ENCODE assay signal across 8 mouse cellular contexts in genomic region chr10:4709915-4710314, GRCm38 (mm10).
DNase-seq lines count a peak whose midpoint lies in the region; ATAC-seq and TF ChIP-seq lines count a peak whose summit lies in the region.

No protein-coding gene starts in this region.

- TF ChIP-seq POLR2A in heart, adult 2 months (IDR thresholded peaks at IDR 0.05; ENCODE audit: insufficient read depth, low read depth, low read length), result no peak

- no peak for TF ChIP-seq CTCF in heart, adult 2 months (IDR thresholded peaks at IDR 0.05)

- no peaks in the 10 kb centered on the region for H3K79me2 ChIP-seq in heart, adult 2 months (replicated peaks; ENCODE audit: control insufficient read depth, insufficient read depth, low read length)

- no peak overlapping the region for H3K9ac ChIP-seq in heart, adult 2 months (ENCODE audit: low read depth, low read length)
- H3K9ac ChIP-seq in embryonic facial prominence, embryonic 12.5 days, result no peak overlapping the region

- DNase-seq in heart, adult 2 months, result peak; percentile 17 to 39
- no peak for DNase-seq in heart, adult 8-10 months (ENCODE audit: low spot score)
- peak; percentile 25 to 33 for DNase-seq in heart, postnatal 10 days
- peak; percentile 38 to 57 for DNase-seq in kidney, postnatal 4 days
- DNase-seq in lung, postnatal 14 days, result peak; percentile 8
- peak; percentile 66 for DNase-seq in retina, postnatal 1 day
- DNase-seq in thymus, postnatal 36 days, result no peak

- peak overlapping the region; percentile 29; the same call in 1 of the 2 replicates for H3K4me3 ChIP-seq in heart, adult 2 months
- peak overlapping the region; percentile 27; the same call in 1 of the 2 replicates for H3K4me3 ChIP-seq in embryonic facial prominence, embryonic 12.5 days

- H3K4me1 ChIP-seq in heart, adult 2 months (ENCODE audit: control insufficient read depth, insufficient read depth, low read length), result no peaks in the 10 kb centered on the region
- H3K4me1 ChIP-seq in embryonic facial prominence, embryonic 12.5 days, result peaks cover 10% of the 10 kb centered on the region

- no peaks in the 10 kb centered on the region for H3K36me3 ChIP-seq in heart, adult 2 months (ENCODE audit: control insufficient read depth, insufficient read depth, low read length)
- no peaks in the 10 kb centered on the region for H3K36me3 ChIP-seq in embryonic facial prominence, embryonic 12.5 days

- peak overlapping the region; percentile 47 for H3K4me2 ChIP-seq in embryonic facial prominence, embryonic 12.5 days (replicated peaks)

- H3K9me3 ChIP-seq in embryonic facial prominence, embryonic 12.5 days, result no peaks in the 10 kb centered on the region

- 4% methylated on average over 15 of the region's 15 CpGs for WGBS in heart, adult 2 months
- 3% methylated on average over 15 of the region's 15 CpGs for WGBS in embryonic facial prominence, embryonic 12.5 days

- H3K27me3 ChIP-seq in heart, adult 2 months (ENCODE audit: control insufficient read depth, insufficient read depth, low read length), result peaks cover 8% of the 10 kb centered on the region
- peaks cover 49% of the 10 kb centered on the region for H3K27me3 ChIP-seq in embryonic facial prominence, embryonic 12.5 days

- ATAC-seq in embryonic facial prominence, embryonic 12.5 days (ENCODE audit: insufficient number of reproducible peaks, insufficient read depth, low FRiP score, low TSS enrichment), result no peak; the same call in 1 of the 2 replicates

- TF ChIP-seq EP300 in heart, adult 2 months (IDR thresholded peaks at IDR 0.05; ENCODE audit: insufficient read depth, low read depth, low read length), result no peak

- intact Hi-C loops in heart, adult 2 months (cut with DNase I), result no loop called here
- intact Hi-C loops in heart, postnatal 10 days (cut with DNase I), result no loop called here

- H3K27ac ChIP-seq in heart, adult 2 months, result no peak overlapping the region
- no peak overlapping the region for H3K27ac ChIP-seq in embryonic facial prominence, embryonic 12.5 days

Comparison
In these comparisons a context has a peak if more than half of its experiments do, and no peak if none do; other contexts are left out.
1. DNase-seq: peak in heart, adult 2 months (2 of 2), heart, postnatal 10 days (2 of 2), kidney, postnatal 4 days (2 of 2), lung, postnatal 14 days (single experiment) and retina, postnatal 1 day (single experiment); none in heart, adult 8-10 months (single experiment) and thymus, postnatal 36 days (0 of 2).